Mouse (Mus musculus): ENCODE data around the gene Zfyve19.

DNA sequence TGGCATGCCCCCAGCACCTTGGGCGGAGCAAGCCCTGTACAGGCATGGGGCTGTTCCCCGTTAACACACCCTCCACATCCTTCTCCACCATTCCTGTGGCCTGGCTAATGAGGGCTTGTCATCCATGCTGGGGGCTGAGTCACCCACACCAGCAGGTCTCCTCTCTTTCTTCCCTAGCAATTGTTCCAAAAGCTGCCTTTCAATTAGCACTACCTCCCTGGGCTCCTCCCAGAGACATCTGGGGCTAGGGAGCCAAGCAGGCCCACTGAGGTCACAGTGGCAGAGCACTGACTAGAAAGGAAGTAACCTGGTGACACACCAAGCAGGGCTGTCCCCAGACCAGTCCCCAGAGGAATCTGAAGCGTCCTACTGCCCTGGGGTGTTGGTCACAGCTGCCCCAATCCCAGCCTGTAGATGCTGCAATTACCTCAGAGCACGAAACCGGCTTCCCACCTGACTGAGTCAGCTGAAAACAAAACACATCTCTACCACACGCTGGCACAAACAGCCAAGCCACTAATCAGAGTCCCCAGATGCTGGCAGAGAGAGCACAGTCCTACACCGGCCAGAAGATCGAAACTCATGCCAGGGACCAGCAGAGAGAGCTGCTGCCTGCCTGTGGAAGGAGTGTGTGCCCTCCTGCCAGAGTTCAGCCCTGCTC is 34.3 kb upstream of the Zfyve19 start, which contains the start of gene Gm14137:
- TF ChIP-seq TBP (IDR thresholded peaks at IDR 0.05; ENCODE audit: low read depth, low read length): no peak
- no peak for TF ChIP-seq HCFC1 (IDR thresholded peaks at IDR 0.05; ENCODE audit: low read depth, low read length)
- TF ChIP-seq CTCF (IDR thresholded peaks at IDR 0.05 in 2 of 3, conservative IDR thresholded peaks at IDR 0.05 in 1 of 3; ENCODE audit: control insufficient read depth in 1 of 3, insufficient read depth in 1 of 3, low read depth in 2 of 3, low read length in 3 of 3, poor library complexity in 1 of 3, severe bottlenecking in 1 of 3): no peak
- no peak for TF ChIP-seq JUND (IDR thresholded peaks at IDR 0.05; ENCODE audit: low read depth, low read length)
- TF ChIP-seq RCOR1 (IDR thresholded peaks at IDR 0.05; ENCODE audit: low read depth, low read length): no peak
- TF ChIP-seq ELF1 (IDR thresholded peaks at IDR 0.05; ENCODE audit: low read depth, low read length): no peak
- no peak for TF ChIP-seq MYB (IDR thresholded peaks at IDR 0.05; ENCODE audit: low read depth, low read length)
- no peak for TF ChIP-seq POLR2A (IDR thresholded peaks at IDR 0.05; ENCODE audit: control insufficient read depth in 1 of 2, insufficient read depth in 1 of 2, low read depth in 1 of 2, low read length in 2 of 2, poor library complexity in 1 of 2)
- no peak for TF ChIP-seq MAZ (IDR thresholded peaks at IDR 0.05; ENCODE audit: low read depth, low read length)
- no peak for TF ChIP-seq MXI1 (IDR thresholded peaks at IDR 0.05; ENCODE audit: low read depth, low read length)
- no peak for TF ChIP-seq ZC3H11A (IDR thresholded peaks at IDR 0.05; ENCODE audit: low read depth, low read length)
- TF ChIP-seq EP300 (IDR thresholded peaks at IDR 0.05; ENCODE audit: low read depth in 1 of 2, low read length in 2 of 2): no peak
- no peak for TF ChIP-seq NRF1 (IDR thresholded peaks at IDR 0.05; ENCODE audit: insufficient read depth, low read depth, low read length, poor library complexity, severe bottlenecking)
